Mouse (Mus musculus) kidney, adult 2 months (tissue): ENCODE results near the gene Rcl1. TPM values are rescaled to one million over a fixed set of nuclear protein-coding genes. Genes with fewer than 3 reads are reported as not detected.

Experiments used
- DNase-seq: peaks from one replicate; pipeline ENCODE4 v3.0.0; 2021
- H3K27ac ChIP-seq: fragments of 200-500 bp; 2 replicates; pipeline ENCODE4 v1.5.1; 2012; ENCODE audit warnings: low read depth, low read length, control low read depth, inconsistent platforms; ENCODE audit not compliant: insufficient read depth
- H3K27me3 ChIP-seq: fragments of 200-500 bp; replicated peaks from 2 replicates; pipeline ENCODE4 v1.6.1; 2012; ENCODE audit warnings: mild to moderate bottlenecking, moderate library complexity, low read length, inconsistent platforms; ENCODE audit not compliant: control insufficient read depth, insufficient read depth
- H3K36me3 ChIP-seq: fragments of 200-500 bp; 2 replicates; pipeline ENCODE4 v1.6.1; 2012; ENCODE audit warnings: mild to moderate bottlenecking, moderate library complexity, low read length, inconsistent platforms; ENCODE audit not compliant: control insufficient read depth, insufficient read depth
- H3K4me1 ChIP-seq: fragments of 200-500 bp; 2 replicates; pipeline ENCODE4 v1.6.1; 2011; ENCODE audit warnings: low read length; ENCODE audit not compliant: control insufficient read depth, insufficient read depth
- H3K4me3 ChIP-seq: fragments of 200-500 bp; 2 replicates; pipeline ENCODE4 v1.5.1; 2011; ENCODE audit warnings: mild to moderate bottlenecking, low read depth, low read length, control low read depth; ENCODE audit not compliant: insufficient read depth
- CTCF ChIP-seq: fragments of 200-500 bp; conservative IDR thresholded peaks from 2 replicates; pipeline ENCODE4 v1.5.1; 2011; ENCODE audit warnings: low read depth, mild to moderate bottlenecking, control low read depth, low read length, moderate library complexity, mixed read lengths; ENCODE audit not compliant: insufficient read depth, insufficient read length
- POLR2A ChIP-seq: fragments of 200-500 bp; IDR thresholded peaks from one replicate; pipeline ENCODE4 v1.6.1; 2011; ENCODE audit warnings: low read depth, low read length, control low read depth
- WGBS: fragments of 180-500 bp; shearing (Covaris S2); methylation state at CpG from one replicate; pipeline ENCODE4 v1.1.7; 2018; 5-methylcytosine and 5-hydroxymethylcytosine counted together
- polyA plus RNA-seq: library from polyadenylated mRNA; depleted of rRNA; stranded (reverse); fragments of >200 nt; gene quantifications from 2 replicates; pipeline ENCODE4 v1.2.3, GENCODE M21; 2012

Rcl1 gene
- polyA plus RNA-seq, 1 experiment, result 17.6 TPM

DNA sequence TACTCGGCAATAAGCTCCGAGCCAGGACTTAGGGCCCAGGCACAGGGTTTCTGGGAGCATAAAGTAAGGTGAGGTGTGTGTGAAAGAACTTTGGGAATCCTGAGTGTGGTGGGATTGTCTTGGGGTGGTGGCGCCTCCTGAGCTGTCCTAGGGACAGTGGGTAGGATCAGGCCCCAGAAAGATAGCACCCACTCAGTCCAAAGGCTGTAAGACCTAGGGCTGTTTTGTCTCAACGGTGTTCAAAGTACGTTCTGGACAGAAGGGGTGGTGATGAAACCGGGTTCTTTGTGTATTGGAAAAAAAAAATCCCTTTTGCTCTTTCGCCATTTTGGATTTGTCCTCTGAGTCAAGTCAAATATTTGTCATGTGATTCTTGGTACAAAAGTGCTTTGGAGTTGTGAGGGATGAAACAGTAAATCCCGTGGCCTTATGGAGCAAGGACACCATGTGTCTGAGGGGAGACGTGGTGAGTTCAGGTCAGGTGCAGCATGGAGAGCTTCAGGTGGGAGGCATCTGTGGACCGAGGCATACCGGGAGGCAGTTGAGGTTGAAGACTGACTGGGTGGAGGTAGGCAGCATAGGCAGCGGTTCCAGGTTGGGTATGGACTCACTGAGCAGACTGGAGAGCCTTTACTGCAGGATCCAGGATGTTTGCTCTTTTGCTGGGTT, 25.3 kb downstream of the Rcl1 start:
- Histone ChIP-seq H3K27me3 (no peaks in the 10 kb centered on the region), H3K36me3 (no peaks in the 10 kb centered on the region), H3K4me3 (no peak overlapping the region), H3K27ac (no peak overlapping the region), H3K4me1 (peaks cover 18% of the 10 kb centered on the region)
- 92% methylated on average over 12 of the region's 12 CpGs for WGBS
- DNase-seq, result no peak
- TF ChIP-seq POLR2A (no peak), CTCF (no peak)

DNA sequence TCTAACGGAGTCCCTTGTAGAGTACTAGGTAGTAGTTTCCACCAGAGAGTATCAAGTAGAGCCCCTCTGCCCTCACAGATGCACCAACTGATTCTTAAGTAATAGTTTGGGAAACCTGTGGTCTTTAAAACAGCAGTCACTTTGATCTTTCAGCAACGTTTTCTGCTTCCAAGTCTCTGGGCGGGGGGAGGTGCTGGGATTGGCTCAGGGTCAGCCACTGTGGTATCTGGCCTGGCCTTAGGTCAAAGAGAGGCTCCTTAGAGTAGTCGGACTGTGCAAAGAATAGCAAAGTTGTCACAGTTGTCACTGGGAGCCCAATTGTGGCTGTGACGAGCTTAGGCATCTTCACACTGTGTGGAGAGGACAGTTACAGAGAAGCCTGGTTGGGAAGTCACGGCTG, 26.2 kb downstream of the Rcl1 start:
- no peaks in the 10 kb centered on the region for H3K36me3 ChIP-seq
- H3K4me3 ChIP-seq, result no peak overlapping the region
- no peak for TF ChIP-seq CTCF
- TF ChIP-seq POLR2A, result no peak
- 72% methylated on average over 6 of the region's 6 CpGs for WGBS
- H3K4me1 ChIP-seq, result peaks cover 14% of the 10 kb centered on the region
- H3K27me3 ChIP-seq, result no peaks in the 10 kb centered on the region
- H3K27ac ChIP-seq, result no peak overlapping the region
- DNase-seq, result no peak

DNA sequence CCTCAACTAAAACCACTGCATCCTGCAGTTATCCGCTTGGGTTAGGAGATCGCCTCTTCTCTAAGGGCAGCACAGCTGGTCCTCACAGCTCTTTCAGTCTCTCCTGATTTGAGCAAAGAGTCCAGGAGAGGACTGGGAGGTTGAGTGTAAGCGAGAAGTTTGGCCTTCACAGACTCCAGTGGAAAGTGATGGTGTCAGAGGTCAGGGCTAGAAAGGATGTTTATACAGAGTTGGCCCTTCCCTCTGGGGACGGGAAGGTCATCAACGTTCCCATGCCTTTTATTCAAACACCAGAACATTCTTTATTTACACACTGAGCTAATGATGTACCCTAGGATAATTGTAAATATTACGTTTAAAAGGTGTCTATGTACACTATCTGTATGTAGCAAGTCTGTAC, 27.0 kb downstream of the Rcl1 start:
- Histone ChIP-seq H3K4me1 (peaks cover 14% of the 10 kb centered on the region), H3K4me3 (no peak overlapping the region), H3K27me3 (no peaks in the 10 kb centered on the region), H3K27ac (peak overlapping the region; percentile 16; the same call in 1 of the 2 replicates), H3K36me3 (no peaks in the 10 kb centered on the region)
- no peak for TF ChIP-seq POLR2A
- no peak for TF ChIP-seq CTCF
- peak; percentile 52 for DNase-seq
- 69% methylated on average over 6 of the region's 6 CpGs for WGBS

DNA sequence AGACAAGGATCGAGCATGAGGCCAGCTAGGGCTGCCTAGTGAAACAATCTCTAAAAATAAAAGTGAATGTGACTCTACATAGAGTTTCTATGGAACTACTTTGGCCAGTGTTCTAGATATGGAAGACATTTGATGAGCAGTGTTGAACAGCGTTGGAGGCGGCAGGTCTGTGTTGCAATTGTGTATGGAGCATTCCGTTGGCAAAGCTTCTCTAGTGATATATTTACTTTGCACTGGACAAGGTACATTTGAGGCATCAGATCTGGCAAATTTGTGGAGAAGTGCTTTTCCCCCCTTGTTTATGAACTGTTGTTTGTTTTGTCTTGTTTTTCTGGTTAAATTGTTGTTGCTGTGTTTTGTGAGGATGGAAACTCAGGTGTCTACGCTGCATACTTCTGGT, 28.4 kb downstream of the Rcl1 start:
- TF ChIP-seq POLR2A (no peak), CTCF (no peak)
- no peaks in the 10 kb centered on the region for H3K27me3 ChIP-seq
- no peak overlapping the region for H3K4me3 ChIP-seq
- peaks cover 14% of the 10 kb centered on the region for H3K4me1 ChIP-seq
- 71% methylated on average over 5 of the region's 5 CpGs for WGBS
- H3K27ac ChIP-seq, result peak overlapping the region; percentile 35; the same call in 1 of the 2 replicates
- DNase-seq, result peak; percentile 51
- no peaks in the 10 kb centered on the region for H3K36me3 ChIP-seq

DNA sequence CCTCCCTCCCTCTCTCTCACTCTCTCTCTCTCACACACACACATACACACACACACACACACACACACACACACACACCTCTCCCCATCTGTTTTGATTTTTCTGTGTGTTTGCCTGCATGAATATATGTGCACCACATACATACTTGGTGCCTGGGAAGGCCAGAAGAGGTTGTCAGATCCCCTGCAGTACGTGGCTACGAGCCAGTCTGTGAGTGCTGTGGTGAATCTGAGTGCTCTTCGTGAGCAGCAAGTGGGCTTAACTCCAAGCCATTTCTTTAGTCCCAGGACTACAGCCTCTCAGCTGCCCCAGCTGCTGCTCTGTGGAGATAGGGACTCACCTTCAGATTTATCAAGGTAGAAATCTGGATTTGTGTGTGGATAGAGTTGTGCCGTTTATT, 30.0 kb downstream of the Rcl1 start:
- DNase-seq, result no peak
- no peak overlapping the region for H3K4me3 ChIP-seq
- H3K27ac ChIP-seq, result no peak overlapping the region
- TF ChIP-seq POLR2A, result no peak
- TF ChIP-seq CTCF, result no peak
- WGBS, result 69% methylated on average over 4 of the region's 4 CpGs
- no peaks in the 10 kb centered on the region for H3K27me3 ChIP-seq
- H3K36me3 ChIP-seq, result no peaks in the 10 kb centered on the region
- peaks cover 14% of the 10 kb centered on the region for H3K4me1 ChIP-seq

DNA sequence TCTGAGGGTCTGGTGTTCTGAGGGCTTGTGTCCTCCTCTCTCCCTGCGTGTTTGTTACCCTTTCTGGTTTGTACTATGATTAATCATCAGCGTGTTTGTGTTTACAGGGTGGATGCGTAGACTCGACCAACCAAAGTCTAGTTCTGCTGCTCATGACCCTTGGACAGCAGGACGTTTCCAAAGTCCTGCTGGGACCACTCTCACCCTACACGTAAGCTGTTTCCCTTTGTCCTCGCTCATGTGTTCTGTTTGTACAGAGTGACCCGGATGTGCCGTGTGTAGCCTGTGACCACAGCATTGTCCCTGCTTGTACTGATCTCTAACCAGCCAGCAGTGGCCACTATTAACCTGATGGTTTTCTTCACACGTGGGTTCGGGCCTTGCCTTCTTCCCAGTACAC, 33.1 kb downstream of the Rcl1 start:
- Histone ChIP-seq H3K4me1 (peaks cover 14% of the 10 kb centered on the region), H3K27me3 (no peaks in the 10 kb centered on the region), H3K4me3 (no peak overlapping the region), H3K27ac (peak overlapping the region; percentile 5; the same call in 1 of the 2 replicates), H3K36me3 (no peaks in the 10 kb centered on the region)
- DNase-seq, result peak; percentile 55
- TF ChIP-seq CTCF (no peak), POLR2A (no peak)
- 60% methylated on average over 11 of the region's 11 CpGs for WGBS

DNA sequence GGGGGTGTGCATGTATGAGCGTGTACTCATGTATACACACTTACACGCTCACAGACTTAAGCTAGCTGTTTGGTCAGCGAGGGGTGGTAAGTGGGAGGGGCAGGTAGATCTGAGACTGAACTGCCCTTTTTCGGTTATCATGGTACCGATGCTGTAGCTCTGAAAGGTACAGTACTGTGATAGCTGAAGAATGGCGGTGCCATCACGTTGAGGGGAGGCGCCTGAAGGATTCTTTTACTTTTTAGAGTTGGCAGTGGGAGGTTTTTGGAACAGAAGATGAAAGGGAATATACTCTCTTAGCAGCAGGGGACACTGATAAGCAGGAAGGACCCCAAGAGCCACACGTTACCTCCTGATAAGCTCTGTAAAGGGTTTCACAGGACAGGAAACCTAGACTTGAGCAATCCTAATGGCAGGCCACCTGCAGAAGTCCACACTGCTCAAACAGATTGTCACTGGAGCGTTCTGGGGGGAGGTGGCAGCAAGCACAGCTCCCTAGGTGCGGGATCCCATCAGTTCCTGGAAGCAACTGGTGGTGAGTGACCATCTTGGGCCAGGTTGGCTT, 34.1 kb downstream of the Rcl1 start:
- H3K27ac ChIP-seq, result no peak overlapping the region
- DNase-seq, result no peak
- no peaks in the 10 kb centered on the region for H3K27me3 ChIP-seq
- no peaks in the 10 kb centered on the region for H3K36me3 ChIP-seq
- WGBS, result 95% methylated on average over 11 of the region's 11 CpGs
- H3K4me1 ChIP-seq, result peaks cover 10% of the 10 kb centered on the region
- H3K4me3 ChIP-seq, result no peak overlapping the region
- TF ChIP-seq CTCF (no peak), POLR2A (no peak)
